In the genomic region with DNA sequence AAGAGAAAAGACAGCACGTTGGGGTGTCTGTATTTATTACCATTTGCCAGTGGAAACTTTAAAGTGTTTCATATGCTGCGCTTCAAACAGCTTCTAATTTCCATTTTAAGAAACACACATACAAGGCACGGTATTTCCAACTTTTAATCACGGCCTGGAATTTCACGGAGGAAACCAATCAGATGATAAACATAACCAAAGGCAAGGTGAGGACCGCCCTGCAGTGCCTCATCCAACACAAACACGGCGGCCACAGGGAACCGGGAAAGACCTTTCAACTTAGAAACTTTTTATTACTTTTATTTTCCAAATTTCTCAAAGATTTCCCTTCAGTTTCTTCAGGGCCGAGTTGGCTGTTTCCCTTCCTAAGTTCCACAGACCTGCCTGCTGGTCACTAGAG, we compare ENCODE assay signal across 9 mouse cellular contexts. TPM values are rescaled to one million over a fixed set of nuclear protein-coding genes. Genes with fewer than 3 reads are reported as not detected.
DNase-seq lines count a peak whose midpoint lies in the region; ATAC-seq lines count a peak whose summit lies in the region.
"Had no signal": no experiment of that assay in that cellular context is flagged by ENCODE, and none has a peak within 500 bp of the region (broad histone marks: within the 10 kb centered on the region; RNA-seq: fewer than 3 reads in every experiment).

No protein-coding gene starts in this region.

- H3K9ac ChIP-seq in hindbrain, embryonic 13.5 days = peak overlapping the region; percentile 14; the same call in 1 of the 2 replicates
- peak overlapping the region; percentile 91; the same call in 1 of the 2 replicates for H3K9ac ChIP-seq in embryonic facial prominence, embryonic 14.5 days (ENCODE audit: low read depth, low read length)
- H3K9ac ChIP-seq in liver, embryonic 13.5 days = no peak overlapping the region

- H3K4me2 ChIP-seq in hindbrain, embryonic 13.5 days = peak overlapping the region; percentile 91
- H3K4me2 ChIP-seq in embryonic facial prominence, embryonic 14.5 days (ENCODE audit: low read depth, low read length) = peak overlapping the region; percentile 87
- H3K4me2 ChIP-seq in liver, embryonic 13.5 days = peak overlapping the region; percentile 81

- peaks cover 46% of the 10 kb centered on the region for H3K4me1 ChIP-seq in hindbrain, embryonic 13.5 days (replicated peaks)
- H3K4me1 ChIP-seq in hindbrain, embryonic 10.5 days (replicated peaks) = peaks cover 49% of the 10 kb centered on the region
- H3K4me1 ChIP-seq in brown adipose tissue, adult 24 weeks (ENCODE audit: control insufficient read depth, insufficient read depth, insufficient read length, low read length) = peaks cover 21% of the 10 kb centered on the region
- peaks cover 17% of the 10 kb centered on the region for H3K4me1 ChIP-seq in embryonic facial prominence, embryonic 14.5 days (ENCODE audit: control insufficient read depth, insufficient read depth, low read length)
- H3K4me1 ChIP-seq in liver, embryonic 13.5 days (replicated peaks) = peaks cover 57% of the 10 kb centered on the region

- no peak for DNase-seq in hindbrain, embryonic 10.5 days (ENCODE audit: low spot score)
- DNase-seq in embryonic facial prominence, embryonic 14.5 days (ENCODE audit: low spot score) = no peak
- DNase-seq in liver, embryonic 13.5 days = no peak
- DNase-seq in urinary bladder, postnatal 36 days (ENCODE audit: low spot score in 2 of 2) = no peak
- DNase-seq in cerebellum, postnatal 36 days = no peak
- DNase-seq: kidney, postnatal 4 days had no signal

- no peak overlapping the region for H3K27ac ChIP-seq in hindbrain, embryonic 13.5 days
- H3K27ac ChIP-seq in hindbrain, embryonic 10.5 days = no peak overlapping the region
- H3K27ac ChIP-seq in brown adipose tissue, adult 24 weeks (replicated peaks; ENCODE audit: low read depth, low read length) = peak overlapping the region; percentile 2
- H3K27ac ChIP-seq in embryonic facial prominence, embryonic 14.5 days (replicated peaks; ENCODE audit: low read depth, low read length) = peak overlapping the region; percentile 1; the same call in 1 of the 2 replicates
- H3K27ac ChIP-seq in liver, embryonic 13.5 days = no peak overlapping the region

- no peaks in the 10 kb centered on the region for H3K9me3 ChIP-seq in hindbrain, embryonic 13.5 days
- no peaks in the 10 kb centered on the region for H3K9me3 ChIP-seq in hindbrain, embryonic 10.5 days
- no peaks in the 10 kb centered on the region for H3K9me3 ChIP-seq in embryonic facial prominence, embryonic 14.5 days (ENCODE audit: control insufficient read depth, low read length)
- H3K9me3 ChIP-seq in liver, embryonic 13.5 days (replicated peaks) = no peaks in the 10 kb centered on the region

- no peaks in the 10 kb centered on the region for H3K27me3 ChIP-seq in hindbrain, embryonic 13.5 days
- no peaks in the 10 kb centered on the region for H3K27me3 ChIP-seq in hindbrain, embryonic 10.5 days (ENCODE audit: insufficient read depth, poor library complexity, severe bottlenecking)
- H3K27me3 ChIP-seq in embryonic facial prominence, embryonic 14.5 days (replicated peaks; ENCODE audit: control insufficient read depth, insufficient read depth, low read length) = no peaks in the 10 kb centered on the region
- H3K27me3 ChIP-seq in liver, embryonic 13.5 days = peaks cover 51% of the 10 kb centered on the region

- no peaks in the 10 kb centered on the region for H3K36me3 ChIP-seq in hindbrain, embryonic 13.5 days
- no peaks in the 10 kb centered on the region for H3K36me3 ChIP-seq in hindbrain, embryonic 10.5 days
- H3K36me3 ChIP-seq in embryonic facial prominence, embryonic 14.5 days (ENCODE audit: control insufficient read depth, insufficient read depth, low read length) = no peaks in the 10 kb centered on the region
- H3K36me3 ChIP-seq in liver, embryonic 13.5 days = no peaks in the 10 kb centered on the region

- ATAC-seq in hindbrain, embryonic 13.5 days (ENCODE audit: low FRiP score) = no peak
- ATAC-seq in embryonic facial prominence, embryonic 14.5 days (ENCODE audit: low read depth) = no peak
- no peak for ATAC-seq in liver, embryonic 13.5 days (ENCODE audit: low read depth)
- no peak for ATAC-seq in activated CD4-positive, CD25-positive, alpha-beta regulatory T cell, adult 4 months

- WGBS in hindbrain, embryonic 13.5 days = 83% methylated on average over 10 of the region's 10 CpGs
- 87% methylated on average over 10 of the region's 10 CpGs for WGBS in hindbrain, embryonic 10.5 days
- WGBS in embryonic facial prominence, embryonic 14.5 days = 57% methylated on average over 10 of the region's 10 CpGs
- WGBS in liver, embryonic 13.5 days (ENCODE audit: insufficient replicate concordance) = 64% methylated on average over 10 of the region's 10 CpGs

- 0 out of 2 replicates have a peak overlapping the region, but pooled peaks have one; percentile 100 for H3K4me3 ChIP-seq in hindbrain, embryonic 13.5 days
- no peak overlapping the region for H3K4me3 ChIP-seq in hindbrain, embryonic 10.5 days
- peak overlapping the region; percentile 21 for H3K4me3 ChIP-seq in brown adipose tissue, adult 24 weeks (ENCODE audit: insufficient read depth, low read depth, low read length)
- H3K4me3 ChIP-seq in embryonic facial prominence, embryonic 14.5 days (ENCODE audit: low read depth, low read length) = 0 out of 2 replicates have a peak overlapping the region, but pooled peaks have one; percentile 3
- 0 out of 2 replicates have a peak overlapping the region, but pooled peaks have one; percentile 75 for H3K4me3 ChIP-seq in liver, embryonic 13.5 days (replicated peaks)

RNA-seq across cellular contexts. Expression of a gene that starts 2.8 kb away (rescaled TPM):
- polyA plus RNA-seq in hindbrain, embryonic 13.5 days (2015; fragmentation: Nextera tagmentation; extraction: Ambion mirVana) = 35.0 and 36.5 TPM in 2 replicates
- 32.6 and 34.7 TPM in 2 replicates for polyA plus RNA-seq in hindbrain, embryonic 10.5 days (2016; fragmentation: Nextera tagmentation; extraction: Ambion mirVana)
- 24.1 and 24.3 TPM in 2 replicates for polyA plus RNA-seq in brown adipose tissue, adult 24 weeks (2012; ENCODE audit: insufficient read depth, insufficient read length, missing spikeins)
- 37.7 and 41.5 TPM in 2 replicates for polyA plus RNA-seq in embryonic facial prominence, embryonic 14.5 days (2014; fragmentation: Nextera tagmentation; extraction: Ambion mirVana)
- polyA plus RNA-seq in liver, embryonic 13.5 days (2015; fragmentation: Nextera tagmentation; extraction: Ambion mirVana) = 5.9 and 6.7 TPM in 2 replicates
- polyA plus RNA-seq in activated CD4-positive, CD25-positive, alpha-beta regulatory T cell, adult 4 months (2017; shearing (Covaris generic)) = under 1 TPM; 0.25 to 0.27 TPM

RNA-seq across cellular contexts. Expression of a gene that starts 31.9 kb away (rescaled TPM):
- 0.26 and 0.52 TPM in 2 replicates for polyA plus RNA-seq in hindbrain, embryonic 13.5 days (2015; fragmentation: Nextera tagmentation; extraction: Ambion mirVana)
- 0.25 TPM in 1 of 2 replicates, not detected in the other for polyA plus RNA-seq in hindbrain, embryonic 10.5 days (2016; fragmentation: Nextera tagmentation; extraction: Ambion mirVana)
- polyA plus RNA-seq in brown adipose tissue, adult 24 weeks (2012; ENCODE audit: insufficient read depth, insufficient read length, missing spikeins) = not detected in 2 replicates
- polyA plus RNA-seq in embryonic facial prominence, embryonic 14.5 days (2014; fragmentation: Nextera tagmentation; extraction: Ambion mirVana) = 5.5 and 5.8 TPM in 2 replicates
- not detected in 2 replicates for polyA plus RNA-seq in liver, embryonic 13.5 days (2015; fragmentation: Nextera tagmentation; extraction: Ambion mirVana)
- polyA plus RNA-seq in activated CD4-positive, CD25-positive, alpha-beta regulatory T cell, adult 4 months (2017; shearing (Covaris generic)) = not detected

RNA-seq across cellular contexts. Expression of a gene that starts 42.1 kb away (rescaled TPM):
- polyA plus RNA-seq in hindbrain, embryonic 13.5 days (2015; fragmentation: Nextera tagmentation; extraction: Ambion mirVana) = 2.0 and 2.1 TPM in 2 replicates
- polyA plus RNA-seq in hindbrain, embryonic 10.5 days (2016; fragmentation: Nextera tagmentation; extraction: Ambion mirVana) = 4.7 and 5.4 TPM in 2 replicates
- not detected in 2 replicates for polyA plus RNA-seq in brown adipose tissue, adult 24 weeks (2012; ENCODE audit: insufficient read depth, insufficient read length, missing spikeins)
- polyA plus RNA-seq in embryonic facial prominence, embryonic 14.5 days (2014; fragmentation: Nextera tagmentation; extraction: Ambion mirVana) = 8.7 and 9.4 TPM in 2 replicates
- 15.5 and 18.6 TPM in 2 replicates for polyA plus RNA-seq in liver, embryonic 13.5 days (2015; fragmentation: Nextera tagmentation; extraction: Ambion mirVana)
- polyA plus RNA-seq in activated CD4-positive, CD25-positive, alpha-beta regulatory T cell, adult 4 months (2017; shearing (Covaris generic)) = not detected

Comparison
In these comparisons a context has a peak if more than half of its experiments do, and no peak if none do; other contexts are left out.
1. H3K27ac ChIP-seq: peak in brown adipose tissue, adult 24 weeks (single experiment) and embryonic facial prominence, embryonic 14.5 days (single experiment); none in hindbrain, embryonic 13.5 days (single experiment), hindbrain, embryonic 10.5 days (single experiment) and liver, embryonic 13.5 days (single experiment).
2. Peak in every context shown above with its lines, with median percentiles within 50 percentile points of each other: H3K4me2 ChIP-seq.